Comparison of ENCODE assay signal across 8 mouse cellular contexts in the genomic region with DNA sequence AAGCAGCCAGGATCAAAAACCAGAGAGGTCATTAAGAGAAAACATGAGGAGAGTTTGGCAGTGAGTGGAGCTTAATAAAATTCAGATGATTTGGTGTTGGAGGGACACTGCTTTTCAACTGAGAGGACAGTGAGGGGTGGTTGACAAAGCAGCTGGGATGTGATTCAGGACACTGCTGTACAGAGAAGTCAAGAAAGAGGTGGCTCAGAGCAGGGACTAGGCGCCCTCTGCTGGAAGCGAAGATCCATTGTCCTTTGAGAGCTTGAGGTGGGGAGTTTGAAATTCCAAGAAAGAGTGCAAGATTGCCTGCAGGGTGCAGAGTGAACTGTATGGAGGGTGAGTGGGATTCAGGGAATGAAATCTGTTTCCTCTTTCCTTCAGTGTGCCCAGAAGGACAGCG. TPM values are rescaled to one million over a fixed set of nuclear protein-coding genes. Genes with fewer than 3 reads are reported as not detected.
DNase-seq lines count a peak whose midpoint lies in the region; ATAC-seq and TF ChIP-seq lines count a peak whose summit lies in the region.

No protein-coding gene starts in this region.

- no peak for TF ChIP-seq CTCF in thymus, adult 2 months (IDR thresholded peaks at IDR 0.05; ENCODE audit: borderline replicate concordance, control insufficient read depth, extremely low read depth, insufficient read depth, low read length, poor library complexity)
- peak; percentile 84 for TF ChIP-seq CTCF in stomach, postnatal 0 days (IDR thresholded peaks at IDR 0.05; ENCODE audit: low read depth)

- no peaks in the 10 kb centered on the region for H3K4me1 ChIP-seq in thymus, adult 2 months (replicated peaks; ENCODE audit: control insufficient read depth, insufficient read depth, low read length)
- H3K4me1 ChIP-seq in hindbrain, embryonic 11.5 days (replicated peaks; ENCODE audit: control insufficient read depth, insufficient read depth, low read length) = no peaks in the 10 kb centered on the region
- H3K4me1 ChIP-seq in stomach, postnatal 0 days (replicated peaks; ENCODE audit: control insufficient read depth, insufficient read depth) = no peaks in the 10 kb centered on the region

- no peak overlapping the region for H3K4me2 ChIP-seq in hindbrain, embryonic 11.5 days (replicated peaks; ENCODE audit: low read depth, low read length)
- no peak overlapping the region for H3K4me2 ChIP-seq in stomach, postnatal 0 days (replicated peaks; ENCODE audit: low read depth)

- peak; percentile 6 for DNase-seq in thymus, postnatal 4 days
- DNase-seq in thymus, adult 2 months = no peak
- peak; percentile 50 to 73 for DNase-seq in cerebellum, postnatal 25 days
- peak; percentile 67 for DNase-seq in hindbrain, embryonic 11.5 days (ENCODE audit: low spot score)
- peak; percentile 30 to 62 for DNase-seq in layer of hippocampus, postnatal 25 days (ENCODE audit: extremely low spot score in 1 of 2, low spot score in 1 of 2)
- peak; percentile 79 for DNase-seq in mesoderm, embryonic 11.5 days (ENCODE audit: low read depth, low spot score)
- peak; percentile 58 for DNase-seq in stomach, postnatal 0 days (ENCODE audit: low spot score)

- 8% methylated on average over 3 of the region's 3 CpGs for whole genome bisulfite sequencing in thymus, adult 2 months
- 6% methylated on average over 3 of the region's 3 CpGs for WGBS in hindbrain, embryonic 11.5 days
- WGBS in stomach, postnatal 0 days = 8% methylated on average over 3 of the region's 3 CpGs

- H3K9me3 ChIP-seq in hindbrain, embryonic 11.5 days (ENCODE audit: control insufficient read depth, low read length) = no peaks in the 10 kb centered on the region
- no peaks in the 10 kb centered on the region for H3K9me3 ChIP-seq in stomach, postnatal 0 days (ENCODE audit: control insufficient read depth, low read length)

- H3K4me3 ChIP-seq in thymus, adult 2 months (ENCODE audit: control insufficient read depth, insufficient read depth, low read length) = no peak overlapping the region
- H3K4me3 ChIP-seq in hindbrain, embryonic 11.5 days (ENCODE audit: low read depth, low read length) = no peak overlapping the region
- H3K4me3 ChIP-seq in stomach, postnatal 0 days (ENCODE audit: low read depth, low read length) = no peak overlapping the region

- TF ChIP-seq EP300 in stomach, postnatal 0 days (optimal IDR thresholded peaks at IDR 0.05) = no peak

- TF ChIP-seq POLR2A in thymus, adult 2 months (IDR thresholded peaks at IDR 0.05; ENCODE audit: control insufficient read depth, extremely low read depth, insufficient read depth, low read length, poor library complexity) = no peak

- no peak overlapping the region for H3K9ac ChIP-seq in hindbrain, embryonic 11.5 days (ENCODE audit: low read depth, low read length)
- H3K9ac ChIP-seq in stomach, postnatal 0 days (ENCODE audit: low read length) = no peak overlapping the region

- H3K27ac ChIP-seq in thymus, adult 2 months (ENCODE audit: control insufficient read depth, insufficient read depth, low read length) = no peak overlapping the region
- no peak overlapping the region for H3K27ac ChIP-seq in hindbrain, embryonic 11.5 days (ENCODE audit: low read depth, low read length)
- no peak overlapping the region for H3K27ac ChIP-seq in stomach, postnatal 0 days (replicated peaks)

- H3K36me3 ChIP-seq in thymus, adult 2 months (ENCODE audit: control insufficient read depth, insufficient read depth, low read length) = no peaks in the 10 kb centered on the region
- H3K36me3 ChIP-seq in hindbrain, embryonic 11.5 days (ENCODE audit: control insufficient read depth, insufficient read depth, low read length) = no peaks in the 10 kb centered on the region
- no peaks in the 10 kb centered on the region for H3K36me3 ChIP-seq in stomach, postnatal 0 days (ENCODE audit: control insufficient read depth, insufficient read depth, low read length)

- no peaks in the 10 kb centered on the region for H3K27me3 ChIP-seq in thymus, adult 2 months (ENCODE audit: control insufficient read depth, insufficient read depth, low read length)
- no peaks in the 10 kb centered on the region for H3K27me3 ChIP-seq in hindbrain, embryonic 11.5 days (ENCODE audit: control insufficient read depth, insufficient read depth, low read length)
- no peaks in the 10 kb centered on the region for H3K27me3 ChIP-seq in stomach, postnatal 0 days (ENCODE audit: control insufficient read depth, insufficient read depth, low read length)

- ATAC-seq in hindbrain, embryonic 11.5 days (ENCODE audit: low FRiP score) = peak; percentile 86
- no peak for ATAC-seq in stomach, postnatal 0 days (ENCODE audit: low FRiP score, low TSS enrichment)
- no peak for ATAC-seq in monocyte, adult 5-6 weeks (replicated peaks; ENCODE audit: insufficient number of reproducible peaks, low FRiP score, low TSS enrichment, poor library complexity, severe bottlenecking)

RNA-seq across cellular contexts. Expression of gene Reg3g, which starts 44.2 kb away (rescaled TPM):
- polyA plus RNA-seq in thymus, adult 2 months (2012; rRNA removed) = 44.0 and 64.5 TPM in 2 replicates
- polyA plus RNA-seq in hindbrain, embryonic 11.5 days (2014; fragmentation: Nextera tagmentation; extraction: Ambion mirVana) = not detected in 2 replicates
- not detected for total RNA-seq in layer of hippocampus, postnatal 25 days (2021)
- 2.0 and 4.0 TPM in 2 replicates for polyA plus RNA-seq in stomach, postnatal 0 days (2015; fragmentation: Nextera tagmentation; extraction: Ambion mirVana)
- not detected in 3 replicates for total RNA-seq in monocyte, adult 5-6 weeks (2017)
